Mouse (Mus musculus) urinary bladder, postnatal 4 days (tissue): ENCODE results near the gene Unkl.

ENCODE experiments used
- DNase-seq, 2 experiments: peaks; one replicate each; pipeline ENCODE4 v3.0.0; 2021 to 2022; ENCODE audit warnings: low spot score in 2 of 2

Gene Unkl

DNA sequence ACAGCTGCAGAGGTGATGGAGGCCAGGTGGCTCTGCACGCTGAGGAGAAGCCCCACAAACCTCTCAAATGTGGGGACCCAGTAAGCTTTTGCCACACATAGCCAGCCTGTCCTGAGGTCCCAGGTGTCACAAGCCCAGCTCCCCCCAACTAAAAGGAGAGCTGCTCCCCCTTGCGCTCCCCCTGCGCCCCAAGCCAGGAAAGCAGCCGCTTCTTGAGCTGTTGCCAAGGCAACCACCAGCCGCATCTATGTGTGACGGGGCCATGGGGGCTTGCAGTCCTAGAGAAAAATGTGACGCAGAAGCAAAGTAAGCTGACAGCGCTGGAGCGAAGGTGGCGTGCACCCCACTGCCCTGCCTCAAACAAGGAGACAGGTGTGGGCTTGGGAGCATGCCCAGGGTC lies 65.6 kb downstream of the Unkl start:
- DNase-seq: no peak

DNA sequence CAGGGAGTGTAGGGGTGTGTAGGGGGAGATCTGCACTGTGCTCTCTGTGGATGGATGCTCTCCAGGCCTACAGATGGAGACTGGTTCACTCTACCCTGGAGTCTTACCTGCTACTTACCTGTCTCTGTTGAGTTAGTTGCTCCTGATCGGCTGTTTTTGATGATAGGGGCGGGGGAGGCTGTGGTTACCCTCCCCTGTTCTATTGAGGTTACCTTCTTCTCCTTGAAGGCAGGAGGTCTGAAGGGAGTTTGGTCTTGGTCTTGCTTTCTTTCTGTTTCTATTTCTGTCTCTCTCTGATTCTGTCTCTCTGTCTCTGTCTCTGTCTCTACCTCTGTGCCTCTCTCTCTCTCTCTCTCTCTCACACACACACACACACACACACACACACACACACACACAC lies 66.9 kb downstream of the Unkl start:
- DNase-seq: no peak

DNA sequence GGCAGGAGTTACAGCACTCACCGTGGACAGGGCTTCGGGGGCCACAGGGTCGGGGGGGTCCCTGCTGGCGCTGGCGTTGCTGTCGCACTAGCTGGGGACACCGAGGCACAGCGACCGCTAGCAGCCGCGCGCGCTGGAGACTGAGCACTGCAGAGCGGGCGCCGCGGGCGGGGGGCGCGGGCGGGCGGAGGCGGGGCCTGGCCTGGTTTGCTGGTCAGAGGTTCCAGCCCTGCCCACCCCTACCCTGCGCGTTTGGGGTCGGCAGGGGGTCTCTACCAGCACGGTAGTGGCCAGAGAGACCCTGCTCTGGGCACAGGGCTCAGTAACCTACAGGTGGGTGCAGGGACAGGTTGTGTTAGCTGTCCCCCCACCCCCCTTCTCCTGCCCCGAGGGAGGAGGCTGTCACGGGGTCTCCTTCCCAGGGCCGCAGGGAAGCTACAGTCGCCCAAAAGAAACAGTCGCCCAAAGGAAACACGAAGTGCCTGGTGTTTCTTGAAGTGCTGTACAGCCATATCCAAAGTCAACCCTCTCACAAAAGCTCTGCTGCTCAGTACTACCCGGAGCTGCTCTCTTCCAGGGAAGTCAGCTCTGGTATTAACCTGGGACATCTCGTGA lies 68.0 kb downstream of the Unkl start, which contains the start of gene Baiap3:
Gene Baiap3, minus strand, starts transcription at position 225 of the 615 bp plus-strand sequence.
- DNase-seq: no peak

DNA sequence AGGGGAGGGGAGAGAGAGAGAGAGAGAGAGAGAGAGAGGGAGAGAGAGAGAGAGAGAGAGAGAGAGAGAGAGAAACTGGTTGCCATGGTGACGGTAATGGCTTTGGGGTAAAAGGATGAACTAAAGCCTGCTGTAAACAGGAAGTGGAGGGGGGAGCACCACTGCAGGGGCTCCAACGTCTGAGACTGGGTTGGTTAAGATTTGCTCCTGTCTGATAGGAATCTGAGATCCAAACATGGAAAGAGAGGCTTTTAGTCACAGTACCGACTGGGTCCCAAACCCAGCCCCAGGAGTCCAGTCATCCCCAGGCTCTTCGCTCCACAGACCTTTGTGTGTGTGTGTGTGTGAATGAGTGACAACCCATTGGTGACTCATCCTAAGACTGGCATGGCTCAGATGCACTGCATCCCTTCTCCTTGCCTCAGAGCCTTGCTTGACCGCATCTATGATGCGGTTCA lies 69.6 kb downstream of the Unkl start:
- DNase-seq: no peak

DNA sequence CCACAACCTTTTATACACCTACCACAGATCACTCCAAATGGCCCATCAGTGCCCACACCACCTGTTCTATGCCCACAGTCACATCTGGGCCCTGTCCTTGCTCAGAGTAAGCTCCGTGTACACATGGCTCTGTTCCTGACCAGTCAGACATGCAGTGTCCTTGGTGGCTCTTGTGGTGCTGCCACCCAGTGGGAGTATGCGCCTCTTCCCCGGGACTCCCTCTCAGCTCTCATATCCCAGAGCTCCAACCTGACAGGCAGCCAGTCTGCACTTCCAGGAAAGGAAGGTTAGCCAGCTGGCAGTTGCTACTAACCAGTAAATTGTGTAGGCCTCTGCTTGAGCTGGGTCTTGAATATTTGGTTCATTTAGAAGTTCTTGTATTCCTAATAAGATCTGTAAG lies 76.3 kb downstream of the Unkl start:
- DNase-seq: no peak

DNA sequence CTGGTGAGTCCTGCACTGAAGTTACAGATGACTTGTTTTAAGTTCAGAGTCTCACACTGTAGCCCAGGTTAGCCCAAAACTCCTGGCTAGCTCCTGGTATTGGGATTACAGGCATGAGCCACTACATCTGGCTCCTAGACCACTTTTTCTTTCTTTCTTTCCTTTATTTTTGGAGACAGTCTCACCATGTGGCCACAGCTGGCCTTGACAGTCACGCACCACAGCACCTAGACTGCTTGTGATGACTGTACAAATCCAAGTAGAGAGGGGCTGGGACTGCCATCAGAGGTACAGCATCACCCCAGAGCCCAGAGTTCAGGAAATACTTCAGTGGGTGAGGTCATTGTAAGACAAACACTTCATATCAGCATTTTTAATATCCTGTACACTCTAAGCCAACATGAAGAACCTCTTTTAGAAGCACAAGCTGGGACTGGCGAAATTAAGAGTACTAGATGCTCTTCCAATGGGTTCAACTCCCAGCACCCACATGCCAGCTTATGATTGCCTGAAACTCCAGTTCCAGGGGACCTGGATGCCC lies 82.7 kb downstream of the Unkl start:
- DNase-seq: no peak

DNA sequence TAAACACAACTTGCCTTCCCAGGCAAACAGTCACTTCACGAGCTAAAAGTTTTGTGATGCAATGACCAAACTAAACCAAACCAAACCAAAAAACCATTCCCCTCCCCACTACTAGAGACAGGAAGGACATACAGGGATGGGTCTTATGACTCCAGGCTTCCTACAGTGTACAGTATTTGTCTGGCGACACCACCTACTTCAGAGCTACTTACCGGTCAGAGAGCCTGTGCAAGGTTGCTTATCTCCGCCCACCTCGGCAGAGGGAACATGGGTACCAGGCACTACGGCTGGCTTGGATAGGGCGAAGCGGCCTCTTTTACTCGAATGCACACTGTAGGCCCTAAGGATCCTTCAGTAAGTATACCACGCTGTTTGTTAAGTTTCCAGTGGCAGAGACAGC lies 84.1 kb downstream of the Unkl start:
- no peak for DNase-seq

DNA sequence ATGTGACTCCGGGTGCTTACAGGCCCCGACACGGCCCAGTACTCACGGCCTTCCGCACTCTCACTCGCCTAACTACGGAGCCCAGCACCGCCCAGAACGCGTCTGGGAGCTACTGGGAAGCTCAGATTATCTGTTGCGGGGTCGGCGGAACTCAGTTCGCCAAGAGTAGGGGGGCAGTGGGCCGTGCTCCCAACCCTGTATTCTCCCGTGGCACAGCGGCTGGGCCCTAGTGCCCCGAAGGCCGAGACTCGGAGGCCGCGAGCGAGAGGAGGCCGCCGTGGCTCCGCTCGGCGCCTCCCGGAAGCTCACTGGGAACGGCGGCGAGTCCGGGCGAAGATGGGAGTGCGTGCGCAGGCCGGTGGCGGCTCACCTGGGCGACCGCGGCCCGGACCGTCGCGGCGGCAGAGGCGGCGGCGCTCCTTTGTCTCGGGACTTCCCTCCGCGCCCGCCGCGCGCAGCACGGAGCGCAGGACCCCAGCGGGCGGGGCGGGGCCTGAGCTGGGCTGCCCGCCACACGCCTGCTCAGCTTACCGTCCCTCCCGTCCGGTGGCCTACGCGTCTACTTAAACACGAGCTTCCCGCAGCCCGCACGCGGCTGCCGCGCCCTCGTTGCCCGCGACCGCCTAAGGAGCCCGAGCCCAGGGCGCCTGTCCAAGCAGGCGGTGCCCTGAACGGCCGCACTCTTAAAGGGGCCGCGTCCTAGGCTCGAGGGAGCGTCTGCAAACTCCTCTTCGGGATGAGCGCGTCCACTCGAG lies 84.9 kb downstream of the Unkl start:
- peak in 1 of 2 experiments; percentile 80 for DNase-seq

DNA sequence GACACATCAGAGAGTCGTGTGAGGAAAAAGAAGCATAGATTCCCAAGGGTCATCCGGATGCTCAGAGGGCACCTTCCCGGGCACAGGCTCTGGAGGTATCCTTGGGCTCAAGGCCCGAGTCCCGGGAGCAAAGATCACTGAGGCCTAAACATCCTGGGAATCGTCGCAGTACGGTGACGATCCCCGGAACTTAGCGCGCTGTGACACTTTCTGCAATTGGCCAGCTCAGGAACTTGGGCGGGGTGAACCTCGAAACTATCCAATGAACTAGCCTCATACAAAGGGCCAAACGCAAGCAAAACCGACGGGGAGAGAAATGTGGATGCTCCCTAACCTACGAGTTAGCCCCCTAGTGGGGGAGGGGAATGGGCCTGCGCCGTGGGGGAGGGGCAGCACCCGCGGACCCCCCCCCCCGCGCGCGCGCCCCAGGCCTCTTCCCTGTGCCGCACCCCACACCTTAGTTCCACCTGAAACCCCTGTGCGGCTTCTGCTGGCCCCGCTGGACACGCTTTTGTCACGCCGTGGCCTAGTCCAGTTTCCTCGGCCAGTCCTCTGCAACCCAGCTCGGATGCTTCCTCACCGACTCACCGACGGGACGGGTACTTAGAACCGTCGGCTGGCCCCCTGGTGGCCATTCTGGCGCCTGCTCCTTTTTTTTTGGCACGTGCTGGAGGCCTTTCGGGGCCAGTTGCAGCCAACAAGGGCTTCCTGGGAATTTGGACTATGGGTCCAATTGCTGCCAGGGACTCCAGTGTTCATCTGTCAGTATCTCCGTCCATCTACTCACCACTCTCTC lies 85.7 kb downstream of the Unkl start:
- DNase-seq: peak; percentile 92 to 97

DNA sequence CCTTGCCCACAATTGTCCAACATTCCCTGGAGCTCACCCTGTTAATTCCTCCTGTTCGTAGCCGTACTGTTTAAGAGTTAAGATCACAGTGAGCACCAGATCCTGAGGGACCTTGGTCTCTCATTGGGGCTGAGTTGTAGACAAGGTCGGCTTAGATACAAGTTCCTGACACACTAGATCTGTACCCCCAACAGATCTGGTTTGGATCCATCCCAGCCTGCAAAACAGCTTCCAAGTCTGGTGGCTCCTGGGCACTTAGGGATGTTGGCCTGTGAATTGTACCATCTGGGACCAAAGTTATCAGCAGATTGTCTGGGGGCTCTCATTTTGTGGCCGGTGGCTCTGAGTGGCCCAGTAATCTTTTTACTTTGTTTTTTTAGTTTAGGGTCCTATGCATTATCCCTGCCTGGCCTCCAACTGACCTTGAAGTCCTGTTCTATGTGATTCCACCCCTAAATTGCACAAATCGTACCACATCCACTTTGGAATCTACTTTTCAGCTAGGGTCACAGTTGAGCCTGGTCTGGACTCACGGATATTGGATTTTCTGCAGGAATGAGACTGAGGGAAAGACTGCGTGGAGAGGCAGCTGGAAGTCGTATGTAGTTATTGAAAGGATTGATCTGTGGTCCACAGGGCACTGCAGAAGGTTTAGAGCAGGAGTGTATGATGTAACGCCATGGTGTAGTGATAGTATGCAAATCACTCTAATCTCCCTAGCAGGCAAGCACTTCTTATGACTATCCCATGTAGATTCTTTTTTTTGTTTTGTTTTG lies 86.6 kb downstream of the Unkl start, which contains the start of gene Ube2i:
Gene Ube2i, minus strand, starts transcription at position 52 of the 776 bp plus-strand sequence.
- DNase-seq: no peak

DNA sequence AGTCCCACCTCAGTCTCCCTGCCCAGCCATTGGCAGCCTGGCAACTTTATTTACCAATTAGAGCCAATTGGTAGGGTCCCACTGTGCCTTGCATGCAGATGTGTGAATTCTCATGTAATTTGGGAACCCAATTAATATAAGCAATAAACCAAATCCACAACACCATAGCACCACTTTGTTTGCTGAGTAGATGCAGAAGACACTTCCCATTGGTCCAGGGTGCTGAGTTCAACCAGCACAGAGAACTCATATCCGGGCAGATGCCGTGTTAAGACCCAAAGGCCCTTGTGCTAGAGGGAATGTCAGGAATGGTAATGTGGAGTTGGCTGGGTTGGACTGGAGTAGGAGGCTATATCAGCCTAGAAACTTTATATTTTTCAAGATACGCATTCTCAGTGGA lies 87.6 kb downstream of the Unkl start:
- no peak for DNase-seq

DNA sequence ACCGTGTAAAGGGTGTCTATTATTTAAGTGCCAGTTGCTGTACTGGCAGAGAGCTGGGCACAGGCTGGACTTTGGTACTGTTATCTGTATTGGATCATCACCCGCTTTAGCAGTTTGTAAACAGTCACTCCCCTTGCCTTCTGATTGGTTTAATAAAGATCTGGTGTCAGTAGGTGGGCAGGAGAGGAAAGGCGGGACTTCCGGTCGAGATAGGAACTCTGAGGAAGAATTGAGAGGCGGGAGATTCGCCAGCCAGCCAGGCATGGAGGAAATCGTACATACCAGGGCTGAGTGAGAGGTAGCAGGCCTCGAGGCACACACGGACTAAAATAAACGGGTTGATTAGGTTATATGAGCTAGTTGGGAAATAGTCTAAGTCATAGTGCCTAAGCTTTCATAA lies 93.9 kb downstream of the Unkl start:
- DNase-seq: no peak
